Mouse (Mus musculus) limb, embryonic 12.5 days (tissue): ENCODE data around the gene 2010111I01Rik. TPM values are rescaled to one million over a fixed set of nuclear protein-coding genes. Genes with fewer than 3 reads are reported as not detected.

Experiments
- ATAC-seq: fragments of 200-750 bp; cut with Nextera tagmentation; 2 replicates; pipeline ENCODE4 v1.8.0; 2017; ENCODE audit warnings: low read depth, moderate TSS enrichment; ENCODE audit not compliant: insufficient number of reproducible peaks, insufficient read depth, low FRiP score, low TSS enrichment
- H3K27ac ChIP-seq: fragments of 300-500 bp; sonication (generic); 2 replicates; pipeline ENCODE4 v1.5.1; 2016; ENCODE audit warnings: mild to moderate bottlenecking, moderate library complexity
- H3K27me3 ChIP-seq: fragments of 300-500 bp; sonication (generic); 2 replicates; pipeline ENCODE4 v1.6.1; 2016; ENCODE audit warnings: mild to moderate bottlenecking, moderate library complexity
- H3K36me3 ChIP-seq: fragments of 300-500 bp; sonication (generic); 2 replicates; pipeline ENCODE4 v1.6.1; 2016; ENCODE audit warnings: mild to moderate bottlenecking, moderate library complexity
- H3K4me1 ChIP-seq: fragments of 300-500 bp; sonication (generic); replicated peaks from 2 replicates; pipeline ENCODE4 v1.6.1; 2016
- H3K4me2 ChIP-seq: fragments of 300-500 bp; sonication (generic); 2 replicates; pipeline ENCODE4 v1.6.1; 2016; ENCODE audit warnings: mild to moderate bottlenecking, moderate library complexity
- H3K4me3 ChIP-seq: fragments of 300-500 bp; sonication (generic); replicated peaks from 2 replicates; pipeline ENCODE4 v1.5.1; 2016; ENCODE audit warnings: mild to moderate bottlenecking
- H3K9ac ChIP-seq: fragments of 300-500 bp; sonication (generic); replicated peaks from 2 replicates; pipeline ENCODE4 v1.6.1; 2016; ENCODE audit warnings: mild to moderate bottlenecking, moderate library complexity
- H3K9me3 ChIP-seq: fragments of 300-500 bp; sonication (generic); 2 replicates; pipeline ENCODE4 v1.6.1; 2016; ENCODE audit warnings: mild to moderate bottlenecking, moderate library complexity
- WGBS: fragments of 180-500 bp; shearing (Covaris S2); methylation state at CpG from one replicate; pipeline ENCODE4 v1.1.7; 2016; 5-methylcytosine and 5-hydroxymethylcytosine counted together
- polyA plus RNA-seq: library from polyadenylated mRNA; unstranded; fragments of >200 nt; fragmentation: Nextera tagmentation; extraction: Ambion mirVana; gene quantifications from 2 replicates; pipeline ENCODE4 v1.2.1, GENCODE M21; 2016

Gene 2010111I01Rik
- polyA plus RNA-seq, 1 experiment from 2014 or later: 207 TPM

GRCm38 (mm10) chr13:63063706-63064105 lies 99.0 kb downstream of the 2010111I01Rik start:
- H3K27ac ChIP-seq: no peak overlapping the region
- no peaks in the 10 kb centered on the region for H3K27me3 ChIP-seq
- WGBS: 65% methylated on average over 1 of the region's 1 CpGs
- H3K36me3 ChIP-seq: no peaks in the 10 kb centered on the region
- no peak overlapping the region for H3K9ac ChIP-seq
- ATAC-seq: no peak
- H3K4me3 ChIP-seq: no peak overlapping the region
- H3K9me3 ChIP-seq: no peaks in the 10 kb centered on the region
- peaks cover 11% of the 10 kb centered on the region for H3K4me1 ChIP-seq
- no peak overlapping the region for H3K4me2 ChIP-seq

GRCm38 (mm10) chr13:63066607-63067006 lies 101.9 kb downstream of the 2010111I01Rik start:
- H3K27ac ChIP-seq: no peak overlapping the region
- H3K9me3 ChIP-seq: no peaks in the 10 kb centered on the region
- no peaks in the 10 kb centered on the region for H3K27me3 ChIP-seq
- H3K4me3 ChIP-seq: no peak overlapping the region
- no peak overlapping the region for H3K4me2 ChIP-seq
- WGBS: 67% methylated on average over 1 of the region's 1 CpGs
- peaks cover 11% of the 10 kb centered on the region for H3K4me1 ChIP-seq
- ATAC-seq: no peak
- no peaks in the 10 kb centered on the region for H3K36me3 ChIP-seq
- no peak overlapping the region for H3K9ac ChIP-seq

GRCm38 (mm10) chr13:63068371-63069136 lies 103.9 kb downstream of the 2010111I01Rik start:
- peak; percentile 55; the same call in 1 of the 2 replicates for ATAC-seq

GRCm38 (mm10) chr13:63071874-63072273 lies 107.2 kb downstream of the 2010111I01Rik start:
- Histone ChIP-seq H3K9me3 (no peaks in the 10 kb centered on the region), H3K4me3 (no peak overlapping the region), H3K27ac (0 out of 2 replicates have a peak overlapping the region, but pooled peaks have one; percentile 42), H3K27me3 (no peaks in the 10 kb centered on the region), H3K9ac (no peak overlapping the region), H3K36me3 (no peaks in the 10 kb centered on the region), H3K4me2 (no peak overlapping the region), H3K4me1 (peaks cover 31% of the 10 kb centered on the region)
- no peak; the same call in 1 of the 2 replicates for ATAC-seq
- WGBS: 66% methylated on average over 8 of the region's 8 CpGs

More at GRCm38 (mm10) chr13:63068371-63069136, 103.9 kb downstream of the 2010111I01Rik start:
- Histone ChIP-seq H3K9me3 (no peaks in the 10 kb centered on the region), H3K9ac (no peak overlapping the region), H3K36me3 (no peaks in the 10 kb centered on the region), H3K4me2 (no peak overlapping the region), H3K4me3 (no peak overlapping the region), H3K27ac (peak overlapping the region; percentile 53; the same call in 1 of the 2 replicates), H3K4me1 (peaks cover 25% of the 10 kb centered on the region), H3K27me3 (no peaks in the 10 kb centered on the region)
- 45% methylated on average over 4 of the region's 4 CpGs for WGBS

- Histone ChIP-seq H3K4me3 (no peak overlapping the region), H3K4me2 (no peak overlapping the region), H3K36me3 (no peaks in the 10 kb centered on the region), H3K9ac (no peak overlapping the region), H3K27me3 (no peaks in the 10 kb centered on the region), H3K9me3 (no peaks in the 10 kb centered on the region), H3K4me1 (peaks cover 31% of the 10 kb centered on the region), H3K27ac (peak overlapping the region; percentile 50)
- 26% methylated on average over 3 of the region's 3 CpGs for WGBS
- no peak for ATAC-seq
Measured at GRCm38 (mm10) chr13:63072376-63072775, 107.7 kb downstream of the 2010111I01Rik start.

GRCm38 (mm10) chr13:63073911-63074675 lies 109.4 kb downstream of the 2010111I01Rik start:
- Histone ChIP-seq H3K36me3 (no peaks in the 10 kb centered on the region), H3K4me1 (peaks cover 23% of the 10 kb centered on the region), H3K27me3 (no peaks in the 10 kb centered on the region), H3K4me3 (no peak overlapping the region), H3K4me2 (no peak overlapping the region), H3K9me3 (no peaks in the 10 kb centered on the region), H3K27ac (peak overlapping the region; percentile 79), H3K9ac (no peak overlapping the region)
- 29% methylated on average over 9 of the region's 9 CpGs for WGBS
- ATAC-seq: no peak

- no peaks in the 10 kb centered on the region for H3K27me3 ChIP-seq
- no peak overlapping the region for H3K4me2 ChIP-seq
- 38% methylated on average over 3 of the region's 3 CpGs for WGBS
- H3K9me3 ChIP-seq: no peaks in the 10 kb centered on the region
- peaks cover 23% of the 10 kb centered on the region for H3K4me1 ChIP-seq
- H3K27ac ChIP-seq: peak overlapping the region; percentile 79; the same call in 1 of the 2 replicates
- no peak overlapping the region for H3K4me3 ChIP-seq
- H3K36me3 ChIP-seq: no peaks in the 10 kb centered on the region
- H3K9ac ChIP-seq: no peak overlapping the region
- ATAC-seq: no peak
Measured at GRCm38 (mm10) chr13:63074676-63074991, 109.9 kb downstream of the 2010111I01Rik start.

GRCm38 (mm10) chr13:63075331-63075855 lies 110.7 kb downstream of the 2010111I01Rik start:
- Histone ChIP-seq H3K36me3 (no peaks in the 10 kb centered on the region), H3K9me3 (no peaks in the 10 kb centered on the region), H3K4me1 (peaks cover 23% of the 10 kb centered on the region), H3K27me3 (no peaks in the 10 kb centered on the region), H3K9ac (no peak overlapping the region), H3K27ac (no peak overlapping the region), H3K4me2 (no peak overlapping the region), H3K4me3 (no peak overlapping the region)
- no peak for ATAC-seq
- WGBS: 86% methylated on average over 2 of the region's 2 CpGs

GRCm38 (mm10) chr13:63080191-63080590 lies 115.5 kb downstream of the 2010111I01Rik start:
- no peak for ATAC-seq
- no peaks in the 10 kb centered on the region for H3K36me3 ChIP-seq
- H3K4me3 ChIP-seq: no peak overlapping the region
- 73% methylated on average over 4 of the region's 4 CpGs for WGBS
- H3K9me3 ChIP-seq: no peaks in the 10 kb centered on the region
- no peak overlapping the region for H3K4me2 ChIP-seq
- no peak overlapping the region for H3K27ac ChIP-seq
- H3K4me1 ChIP-seq: peaks cover 22% of the 10 kb centered on the region
- no peak overlapping the region for H3K9ac ChIP-seq
- H3K27me3 ChIP-seq: no peaks in the 10 kb centered on the region

- Histone ChIP-seq H3K9ac (no peak overlapping the region), H3K4me2 (no peak overlapping the region), H3K9me3 (no peaks in the 10 kb centered on the region), H3K27ac (no peak overlapping the region), H3K36me3 (no peaks in the 10 kb centered on the region), H3K27me3 (no peaks in the 10 kb centered on the region), H3K4me3 (no peak overlapping the region), H3K4me1 (peaks cover 22% of the 10 kb centered on the region)
- ATAC-seq: no peak
- WGBS: 93% methylated on average over 2 of the region's 2 CpGs
Measured at GRCm38 (mm10) chr13:63080823-63081222, 116.1 kb downstream of the 2010111I01Rik start.

- no peaks in the 10 kb centered on the region for H3K9me3 ChIP-seq
- 32% methylated on average over 5 of the region's 5 CpGs for WGBS
- H3K27me3 ChIP-seq: no peaks in the 10 kb centered on the region
- H3K4me1 ChIP-seq: peaks cover 22% of the 10 kb centered on the region
- H3K4me2 ChIP-seq: no peak overlapping the region
- H3K36me3 ChIP-seq: no peaks in the 10 kb centered on the region
- H3K27ac ChIP-seq: peak overlapping the region; percentile 20; the same call in 1 of the 2 replicates
- no peak; the same call in 1 of the 2 replicates for ATAC-seq
- H3K9ac ChIP-seq: no peak overlapping the region
- H3K4me3 ChIP-seq: no peak overlapping the region
Measured at GRCm38 (mm10) chr13:63082555-63083136, 118.0 kb downstream of the 2010111I01Rik start.
